Mouse (Mus musculus): ENCODE measurements around the gene Exosc7. TPM values are rescaled to one million over a fixed set of nuclear protein-coding genes. Genes with fewer than 3 reads are reported as not detected.

Exosc7 gene
- polyA plus RNA-seq, 1 experiment from 2014 or later: 52.1 TPM

- TF ChIP-seq CTCF (IDR thresholded peaks at IDR 0.05; ENCODE audit: low read depth) (no peak), EP300 (IDR thresholded peaks at IDR 0.05; ENCODE audit: low read depth) (no peak)
- Histone ChIP-seq H3K9me3 (ENCODE audit: low read length) (no peaks in the 10 kb centered on the region), H3K36me3 (replicated peaks; ENCODE audit: insufficient read depth, low read length) (no peaks in the 10 kb centered on the region), H3K9ac (replicated peaks) (no peak overlapping the region), H3K27ac (ENCODE audit: low read depth) (no peak overlapping the region), H3K4me3 (ENCODE audit: low read depth, low read length) (no peak overlapping the region), H3K4me2 (ENCODE audit: low read depth, low read length) (no peak overlapping the region), H3K27me3 (ENCODE audit: insufficient read depth, low read length) (no peaks in the 10 kb centered on the region), H3K4me1 (ENCODE audit: insufficient read depth) (no peaks in the 10 kb centered on the region)
- no peak for DNase-seq
- WGBS (ENCODE audit: insufficient replicate concordance): 80% methylated on average over 4 of the region's 4 CpGs
- no peak for ATAC-seq
These were observed 61.3 kb downstream of the Exosc7 start for GRCm38 (mm10) chr9:123174356-123174755.

- H3K9me3 ChIP-seq (ENCODE audit: low read length): no peaks in the 10 kb centered on the region
- H3K27me3 ChIP-seq (ENCODE audit: insufficient read depth, low read length): no peaks in the 10 kb centered on the region
- DNase-seq (no peak), ATAC-seq (no peak)
- WGBS (ENCODE audit: insufficient replicate concordance): 64% methylated on average over 9 of the region's 9 CpGs
- TF ChIP-seq CTCF (IDR thresholded peaks at IDR 0.05; ENCODE audit: low read depth): no peak
- TF ChIP-seq EP300 (IDR thresholded peaks at IDR 0.05; ENCODE audit: low read depth): no peak
- no peaks in the 10 kb centered on the region for H3K36me3 ChIP-seq (replicated peaks; ENCODE audit: insufficient read depth, low read length)
- H3K9ac ChIP-seq (replicated peaks): no peak overlapping the region
- H3K27ac ChIP-seq (ENCODE audit: low read depth): no peak overlapping the region
- no peak overlapping the region for H3K4me3 ChIP-seq (ENCODE audit: low read depth, low read length)
- no peaks in the 10 kb centered on the region for H3K4me1 ChIP-seq (ENCODE audit: insufficient read depth)
- H3K4me2 ChIP-seq (ENCODE audit: low read depth, low read length): no peak overlapping the region
These were observed 64.5 kb downstream of the Exosc7 start for GRCm38 (mm10) chr9:123177380-123178048.

- Histone ChIP-seq H3K4me1 (ENCODE audit: insufficient read depth) (no peaks in the 10 kb centered on the region), H3K4me3 (ENCODE audit: low read depth, low read length) (no peak overlapping the region), H3K27me3 (ENCODE audit: insufficient read depth, low read length) (no peaks in the 10 kb centered on the region), H3K4me2 (ENCODE audit: low read depth, low read length) (no peak overlapping the region), H3K27ac (ENCODE audit: low read depth) (no peak overlapping the region), H3K9ac (replicated peaks) (no peak overlapping the region), H3K9me3 (ENCODE audit: low read length) (no peaks in the 10 kb centered on the region), H3K36me3 (replicated peaks; ENCODE audit: insufficient read depth, low read length) (no peaks in the 10 kb centered on the region)
- DNase-seq (no peak), ATAC-seq (no peak)
- 79% methylated on average over 6 of the region's 6 CpGs for WGBS (ENCODE audit: insufficient replicate concordance)
- TF ChIP-seq EP300 (IDR thresholded peaks at IDR 0.05; ENCODE audit: low read depth): no peak
- no peak for TF ChIP-seq CTCF (IDR thresholded peaks at IDR 0.05; ENCODE audit: low read depth)
These were observed 67.0 kb downstream of the Exosc7 start for GRCm38 (mm10) chr9:123180003-123180402.

- ATAC-seq: no peak
- H3K4me2 ChIP-seq (ENCODE audit: low read depth, low read length): no peak overlapping the region
- H3K36me3 ChIP-seq (replicated peaks; ENCODE audit: insufficient read depth, low read length): no peaks in the 10 kb centered on the region
- H3K27me3 ChIP-seq (ENCODE audit: insufficient read depth, low read length): no peaks in the 10 kb centered on the region
- H3K9ac ChIP-seq (replicated peaks): no peak overlapping the region
- DNase-seq: no peak
- H3K4me1 ChIP-seq (ENCODE audit: insufficient read depth): no peaks in the 10 kb centered on the region
- TF ChIP-seq CTCF (IDR thresholded peaks at IDR 0.05; ENCODE audit: low read depth) (no peak), EP300 (IDR thresholded peaks at IDR 0.05; ENCODE audit: low read depth) (no peak)
- no peak overlapping the region for H3K27ac ChIP-seq (ENCODE audit: low read depth)
- 54% methylated on average over 8 of the region's 8 CpGs for WGBS (ENCODE audit: insufficient replicate concordance)
- H3K9me3 ChIP-seq (ENCODE audit: low read length): no peaks in the 10 kb centered on the region
- H3K4me3 ChIP-seq (ENCODE audit: low read depth, low read length): no peak overlapping the region
These were observed 70.2 kb downstream of the Exosc7 start for GRCm38 (mm10) chr9:123183226-123183625.

GRCm38 (mm10) chr9:123185546-123185945, 72.5 kb downstream of the Exosc7 start:
- Histone ChIP-seq H3K9me3 (ENCODE audit: low read length) (no peaks in the 10 kb centered on the region), H3K27me3 (ENCODE audit: insufficient read depth, low read length) (no peaks in the 10 kb centered on the region), H3K4me1 (ENCODE audit: insufficient read depth) (no peaks in the 10 kb centered on the region), H3K27ac (ENCODE audit: low read depth) (no peak overlapping the region), H3K9ac (replicated peaks) (no peak overlapping the region), H3K36me3 (replicated peaks; ENCODE audit: insufficient read depth, low read length) (no peaks in the 10 kb centered on the region), H3K4me2 (ENCODE audit: low read depth, low read length) (no peak overlapping the region), H3K4me3 (ENCODE audit: low read depth, low read length) (no peak overlapping the region)
- ATAC-seq: no peak
- no peak for DNase-seq
- 27% methylated on average over 2 of the region's 2 CpGs for WGBS (ENCODE audit: insufficient replicate concordance)
- TF ChIP-seq EP300 (IDR thresholded peaks at IDR 0.05; ENCODE audit: low read depth) (no peak), CTCF (IDR thresholded peaks at IDR 0.05; ENCODE audit: low read depth) (no peak)

Other genes starting within 250 kb of the Exosc7 start
- 8.5 and 9.4 TPM in 2 replicates for gene Zfp445, start 247.2 kb upstream of the Exosc7 start, polyA plus RNA-seq (2015; fragmentation: Nextera tagmentation; extraction: Ambion mirVana)
- 1.2 and 1.5 TPM in 2 replicates for gene Zkscan7, start 227.5 kb upstream of the Exosc7 start, polyA plus RNA-seq (2015; fragmentation: Nextera tagmentation; extraction: Ambion mirVana)
- 1.8 and 2.0 TPM in 2 replicates for gene Zfp105, start 190.1 kb upstream of the Exosc7 start, polyA plus RNA-seq (2015; fragmentation: Nextera tagmentation; extraction: Ambion mirVana)
- gene 1110059G10Rik, start 162.2 kb upstream of the Exosc7 start, polyA plus RNA-seq (2015; fragmentation: Nextera tagmentation; extraction: Ambion mirVana): 18.7 and 20.6 TPM in 2 replicates
- 14.4 TPM in 2 replicates for gene Kif15, start 162.2 kb upstream of the Exosc7 start, polyA plus RNA-seq (2015; fragmentation: Nextera tagmentation; extraction: Ambion mirVana)
- 13.7 and 14.8 TPM in 2 replicates for gene Tmem42, start 91.9 kb upstream of the Exosc7 start, polyA plus RNA-seq (2015; fragmentation: Nextera tagmentation; extraction: Ambion mirVana)
- gene Tgm4, start 78.5 kb upstream of the Exosc7 start, polyA plus RNA-seq (2015; fragmentation: Nextera tagmentation; extraction: Ambion mirVana): 0.13 and 0.15 TPM in 2 replicates
- 17.8 and 19.1 TPM in 2 replicates for gene Zdhhc3, start within 50 bp of the Exosc7 start, polyA plus RNA-seq (2015; fragmentation: Nextera tagmentation; extraction: Ambion mirVana)
- gene Clec3b, start 37.7 kb downstream of the Exosc7 start, polyA plus RNA-seq (2015; fragmentation: Nextera tagmentation; extraction: Ambion mirVana): 0.28 TPM in 1 of 2 replicates, not detected in the other
- gene Cdcp1, start 102.8 kb downstream of the Exosc7 start, polyA plus RNA-seq (2015; fragmentation: Nextera tagmentation; extraction: Ambion mirVana): 0.90 and 1.2 TPM in 2 replicates
- gene Tmem158, start 147.5 kb downstream of the Exosc7 start, polyA plus RNA-seq (2015; fragmentation: Nextera tagmentation; extraction: Ambion mirVana): 2.8 and 3.6 TPM in 2 replicates

All from liver, postnatal 0 days (tissue).